Mouse (Mus musculus): Measurements from ENCODE around the gene Sqstm1. TPM values are rescaled to one million over a fixed set of nuclear protein-coding genes. Genes with fewer than 3 reads are reported as not detected.

Gene Sqstm1
- polyA plus RNA-seq, 1 experiment from 2014 or later: 197 TPM

GRCm38 (mm10) chr11:50194070-50194469 lies 16.6 kb downstream of the Sqstm1 start:
- H3K27me3 ChIP-seq (ENCODE audit: control insufficient read depth, insufficient read depth, low read length): no peaks in the 10 kb centered on the region
- WGBS: 77% methylated on average over 7 of the region's 7 CpGs
- no peak overlapping the region for H3K4me3 ChIP-seq (ENCODE audit: low read length)
- 0 out of 2 replicates have a peak, but pooled peaks cover 3% of the 10 kb centered on the region for H3K4me1 ChIP-seq (ENCODE audit: control insufficient read depth, insufficient read depth, low read length)
- peaks cover 14% of the 10 kb centered on the region for H3K36me3 ChIP-seq (ENCODE audit: control insufficient read depth, insufficient read depth, low read length)
- no peaks in the 10 kb centered on the region for H3K9me3 ChIP-seq (ENCODE audit: control insufficient read depth, low read length)
- H3K4me2 ChIP-seq (replicated peaks; ENCODE audit: low read depth, low read length): no peak overlapping the region
- H3K27ac ChIP-seq (ENCODE audit: low read depth, low read length): no peak overlapping the region
- no peak for ATAC-seq (ENCODE audit: low FRiP score, low TSS enrichment)
- H3K9ac ChIP-seq (ENCODE audit: low read depth, low read length): no peak overlapping the region

GRCm38 (mm10) chr11:50192278-50192677 lies 18.3 kb downstream of the Sqstm1 start:
- Histone ChIP-seq H3K36me3 (ENCODE audit: control insufficient read depth, insufficient read depth, low read length) (no peaks in the 10 kb centered on the region; the same call in 1 of the 2 replicates), H3K9me3 (ENCODE audit: control insufficient read depth, low read length) (no peaks in the 10 kb centered on the region), H3K4me1 (ENCODE audit: control insufficient read depth, insufficient read depth, low read length) (0 out of 2 replicates have a peak, but pooled peaks cover 3% of the 10 kb centered on the region), H3K27ac (ENCODE audit: low read depth, low read length) (no peak overlapping the region), H3K27me3 (ENCODE audit: control insufficient read depth, insufficient read depth, low read length) (no peaks in the 10 kb centered on the region), H3K9ac (ENCODE audit: low read depth, low read length) (no peak overlapping the region), H3K4me2 (replicated peaks; ENCODE audit: low read depth, low read length) (no peak overlapping the region), H3K4me3 (ENCODE audit: low read length) (no peak overlapping the region)
- WGBS: 77% methylated on average over 3 of the region's 3 CpGs
- no peak for ATAC-seq (ENCODE audit: low FRiP score, low TSS enrichment)

GRCm38 (mm10) chr11:50190362-50190761 lies 20.3 kb downstream of the Sqstm1 start:
- no peak overlapping the region for H3K4me2 ChIP-seq (replicated peaks; ENCODE audit: low read depth, low read length)
- 0 out of 2 replicates have a peak, but pooled peaks cover 3% of the 10 kb centered on the region for H3K4me1 ChIP-seq (ENCODE audit: control insufficient read depth, insufficient read depth, low read length)
- H3K9me3 ChIP-seq (ENCODE audit: control insufficient read depth, low read length): no peaks in the 10 kb centered on the region
- no peak for ATAC-seq (ENCODE audit: low FRiP score, low TSS enrichment)
- no peaks in the 10 kb centered on the region for H3K27me3 ChIP-seq (ENCODE audit: control insufficient read depth, insufficient read depth, low read length)
- no peak overlapping the region for H3K9ac ChIP-seq (ENCODE audit: low read depth, low read length)
- H3K4me3 ChIP-seq (ENCODE audit: low read length): no peak overlapping the region
- H3K27ac ChIP-seq (ENCODE audit: low read depth, low read length): no peak overlapping the region
- WGBS: 80% methylated on average over 4 of the region's 4 CpGs
- H3K36me3 ChIP-seq (ENCODE audit: control insufficient read depth, insufficient read depth, low read length): no peaks in the 10 kb centered on the region

- no peak overlapping the region for H3K4me2 ChIP-seq (replicated peaks; ENCODE audit: low read depth, low read length)
- no peak for ATAC-seq (ENCODE audit: low FRiP score, low TSS enrichment)
- H3K4me3 ChIP-seq (ENCODE audit: low read length): no peak overlapping the region
- no peaks in the 10 kb centered on the region for H3K36me3 ChIP-seq (ENCODE audit: control insufficient read depth, insufficient read depth, low read length)
- H3K27me3 ChIP-seq (ENCODE audit: control insufficient read depth, insufficient read depth, low read length): no peaks in the 10 kb centered on the region
- no peak overlapping the region for H3K27ac ChIP-seq (ENCODE audit: low read depth, low read length)
- no peaks in the 10 kb centered on the region for H3K9me3 ChIP-seq (ENCODE audit: control insufficient read depth, low read length)
- no peak overlapping the region for H3K9ac ChIP-seq (ENCODE audit: low read depth, low read length)
- 0 out of 2 replicates have a peak, but pooled peaks cover 3% of the 10 kb centered on the region for H3K4me1 ChIP-seq (ENCODE audit: control insufficient read depth, insufficient read depth, low read length)
- 70% methylated on average over 7 of the region's 7 CpGs for WGBS
Observed at GRCm38 (mm10) chr11:50188682-50189081, 21.9 kb downstream of the Sqstm1 start.

GRCm38 (mm10) chr11:50184788-50185187 lies 25.8 kb downstream of the Sqstm1 start:
- Histone ChIP-seq H3K36me3 (ENCODE audit: control insufficient read depth, insufficient read depth, low read length) (peaks cover 6% of the 10 kb centered on the region; the same call in 1 of the 2 replicates), H3K9me3 (ENCODE audit: control insufficient read depth, low read length) (no peaks in the 10 kb centered on the region), H3K27me3 (ENCODE audit: control insufficient read depth, insufficient read depth, low read length) (no peaks in the 10 kb centered on the region), H3K4me1 (ENCODE audit: control insufficient read depth, insufficient read depth, low read length) (no peaks in the 10 kb centered on the region), H3K4me3 (ENCODE audit: low read length) (no peak overlapping the region), H3K4me2 (replicated peaks; ENCODE audit: low read depth, low read length) (no peak overlapping the region), H3K27ac (ENCODE audit: low read depth, low read length) (no peak overlapping the region), H3K9ac (ENCODE audit: low read depth, low read length) (no peak overlapping the region)
- 61% methylated on average over 3 of the region's 3 CpGs for WGBS
- no peak for ATAC-seq (ENCODE audit: low FRiP score, low TSS enrichment)

- WGBS: 88% methylated on average over 4 of the region's 4 CpGs
- no peaks in the 10 kb centered on the region for H3K27me3 ChIP-seq (ENCODE audit: control insufficient read depth, insufficient read depth, low read length)
- ATAC-seq (ENCODE audit: low FRiP score, low TSS enrichment): no peak
- no peak overlapping the region for H3K4me3 ChIP-seq (ENCODE audit: low read length)
- no peaks in the 10 kb centered on the region for H3K4me1 ChIP-seq (ENCODE audit: control insufficient read depth, insufficient read depth, low read length)
- no peak overlapping the region for H3K27ac ChIP-seq (ENCODE audit: low read depth, low read length)
- no peaks in the 10 kb centered on the region for H3K9me3 ChIP-seq (ENCODE audit: control insufficient read depth, low read length)
- peaks cover 9% of the 10 kb centered on the region; the same call in 1 of the 2 replicates for H3K36me3 ChIP-seq (ENCODE audit: control insufficient read depth, insufficient read depth, low read length)
- H3K9ac ChIP-seq (ENCODE audit: low read depth, low read length): no peak overlapping the region
- no peak overlapping the region for H3K4me2 ChIP-seq (replicated peaks; ENCODE audit: low read depth, low read length)
Observed at GRCm38 (mm10) chr11:50182702-50183101, 27.9 kb downstream of the Sqstm1 start.

GRCm38 (mm10) chr11:50180478-50181231 lies 30.0 kb downstream of the Sqstm1 start:
- no peaks in the 10 kb centered on the region for H3K9me3 ChIP-seq (ENCODE audit: control insufficient read depth, low read length)
- no peak overlapping the region for H3K9ac ChIP-seq (ENCODE audit: low read depth, low read length)
- H3K4me3 ChIP-seq (ENCODE audit: low read length): no peak overlapping the region
- WGBS: 80% methylated on average over 6 of the region's 6 CpGs
- no peak overlapping the region for H3K27ac ChIP-seq (ENCODE audit: low read depth, low read length)
- H3K36me3 ChIP-seq (ENCODE audit: control insufficient read depth, insufficient read depth, low read length): peaks cover 13% of the 10 kb centered on the region; the same call in 1 of the 2 replicates
- no peaks in the 10 kb centered on the region for H3K27me3 ChIP-seq (ENCODE audit: control insufficient read depth, insufficient read depth, low read length)
- no peak overlapping the region for H3K4me2 ChIP-seq (replicated peaks; ENCODE audit: low read depth, low read length)
- no peak for ATAC-seq (ENCODE audit: low FRiP score, low TSS enrichment)
- H3K4me1 ChIP-seq (ENCODE audit: control insufficient read depth, insufficient read depth, low read length): peaks cover 3% of the 10 kb centered on the region; the same call in 1 of the 2 replicates

- Histone ChIP-seq H3K9me3 (ENCODE audit: control insufficient read depth, low read length) (no peaks in the 10 kb centered on the region), H3K27me3 (ENCODE audit: control insufficient read depth, insufficient read depth, low read length) (no peaks in the 10 kb centered on the region), H3K4me1 (ENCODE audit: control insufficient read depth, insufficient read depth, low read length) (peaks cover 7% of the 10 kb centered on the region; the same call in 1 of the 2 replicates), H3K4me2 (replicated peaks; ENCODE audit: low read depth, low read length) (no peak overlapping the region), H3K27ac (ENCODE audit: low read depth, low read length) (no peak overlapping the region), H3K9ac (ENCODE audit: low read depth, low read length) (no peak overlapping the region), H3K36me3 (ENCODE audit: control insufficient read depth, insufficient read depth, low read length) (peaks cover 13% of the 10 kb centered on the region; the same call in 1 of the 2 replicates), H3K4me3 (ENCODE audit: low read length) (no peak overlapping the region)
- no peak for ATAC-seq (ENCODE audit: low FRiP score, low TSS enrichment)
- 81% methylated on average over 5 of the region's 5 CpGs for WGBS
Observed at GRCm38 (mm10) chr11:50178532-50179488, 31.8 kb downstream of the Sqstm1 start.

Measured in kidney, embryonic 14.5 days (tissue).